Mouse (Mus musculus) ES-E14 (cell line): ENCODE results near the gene Sp100. TPM values are rescaled to one million over a fixed set of nuclear protein-coding genes. Genes with fewer than 3 reads are reported as not detected.

Experiments
- DNase-seq: peaks from one replicate; pipeline ENCODE4 v3.0.0-alpha.2; 2013; ENCODE audit warnings: low read depth, low spot score
- H3K27ac ChIP-seq: 2 replicates; pipeline ENCODE4 v1.5.1; 2012; ENCODE audit warnings: low read depth, mild to moderate bottlenecking, low read length, moderate library complexity, mixed read lengths; ENCODE audit not compliant: poor library complexity, insufficient read depth, severe bottlenecking
- H3K36me3 ChIP-seq: 2 replicates; pipeline ENCODE4 v1.6.1; 2012; ENCODE audit warnings: mild to moderate bottlenecking, low read length, moderate library complexity, mixed read lengths; ENCODE audit not compliant: control insufficient read depth, poor library complexity, insufficient read depth, severe bottlenecking
- H3K4me1 ChIP-seq, 2 experiments: fragments of 150-350 bp in 1 of 2; sonication (generic) in 1 of 2; 2 replicates each; pipeline ENCODE4 v1.6.1; 2012; ENCODE audit warnings: low read length in 2 of 2, mild to moderate bottlenecking in 1 of 2, mixed read lengths in 1 of 2; ENCODE audit not compliant: control insufficient read depth in 2 of 2, insufficient read depth in 2 of 2, poor library complexity in 1 of 2
- H3K4me3 ChIP-seq, 2 experiments: fragments of 150-350 bp in 1 of 2; sonication (generic) in 1 of 2; 2 replicates each; pipeline ENCODE4 v1.5.1; 2012; ENCODE audit warnings: low read length in 2 of 2, low read depth in 1 of 2, mild to moderate bottlenecking in 1 of 2, mixed read lengths in 1 of 2; ENCODE audit not compliant: insufficient read depth in 1 of 2, poor library complexity in 1 of 2, severe bottlenecking in 1 of 2
- H3K9ac ChIP-seq: 2 replicates; pipeline ENCODE4 v1.6.1; 2012; ENCODE audit warnings: low read depth, mild to moderate bottlenecking, low read length, mixed read lengths; ENCODE audit not compliant: poor library complexity, insufficient read depth, severe bottlenecking
- H3K9me3 ChIP-seq: fragments of 150-350 bp; sonication (generic); 2 replicates; pipeline ENCODE4 v1.6.1; 2012; ENCODE audit warnings: low read depth, mild to moderate bottlenecking, low read length; ENCODE audit not compliant: control insufficient read depth, insufficient read depth
- CHD2 ChIP-seq: IDR thresholded peaks from 2 replicates; pipeline ENCODE4 v1.6.1; 2014; ENCODE audit warnings: mild to moderate bottlenecking, low read depth, low read length, inconsistent platforms
- HCFC1 ChIP-seq: IDR thresholded peaks from 2 replicates; pipeline ENCODE4 v1.6.1; 2012; ENCODE audit warnings: low read length, inconsistent platforms, borderline replicate concordance; ENCODE audit not compliant: insufficient read depth
- MAFK ChIP-seq: IDR thresholded peaks from 2 replicates; pipeline ENCODE4 v1.6.1; 2014; ENCODE audit warnings: mild to moderate bottlenecking, low read depth, low read length, inconsistent platforms; ENCODE audit not compliant: insufficient read depth
- ZC3H11A ChIP-seq: IDR thresholded peaks from 2 replicates; pipeline ENCODE4 v1.6.1; 2012; ENCODE audit warnings: low read depth, mild to moderate bottlenecking, inconsistent platforms, low read length, borderline replicate concordance
- ZNF384 ChIP-seq: IDR thresholded peaks from 2 replicates; pipeline ENCODE4 v1.6.1; 2012; ENCODE audit warnings: low read depth, low read length, inconsistent platforms
- in situ Hi-C, 2 experiments: fragments of 600-800 bp; cut with MboI; formaldehyde crosslinking; loops; one replicate each; pipeline ENCODE4 v1.15.1; 2025; ENCODE audit warnings: low sequenced_read_pairs in 2 of 2, inconsistent platforms in 1 of 2; ENCODE audit not compliant: unreplicated experiment in 2 of 2
- total RNA-seq: library from RNA; depleted of rRNA; stranded (reverse); fragments of 300-350 nt; gene quantifications from 2 replicates; pipeline ENCODE4 v1.2.3, GENCODE M21; 2012

Gene Sp100
- total RNA-seq, 1 experiment, result not detected

- no peak overlapping the region for H3K4me3 ChIP-seq
- no peaks in the 10 kb centered on the region for H3K9me3 ChIP-seq
- no peak overlapping the region for H3K9ac ChIP-seq
- TF ChIP-seq ZC3H11A (no peak), MAFK (no peak), HCFC1 (no peak), CHD2 (no peak), ZNF384 (no peak)
- DNase-seq, result no peak
- no peaks in the 10 kb centered on the region for H3K36me3 ChIP-seq
- in situ Hi-C loops, result no loop called here
- H3K4me1 ChIP-seq, result no peaks in the 10 kb centered on the region
- H3K27ac ChIP-seq, result no peak overlapping the region
These were observed 14.5 kb downstream of the Sp100 start for GRCm38 (mm10) chr1:85664266-85664665.

GRCm38 (mm10) chr1:85680226-85680625, 30.4 kb downstream of the Sp100 start:
- Histone ChIP-seq H3K4me1 (peaks cover 2% of the 10 kb centered on the region in 2 experiments; a peak in 2 of 4 replicates), H3K4me3 (no peak overlapping the region), H3K27ac (no peak overlapping the region), H3K36me3 (no peaks in the 10 kb centered on the region), H3K9ac (no peak overlapping the region), H3K9me3 (no peaks in the 10 kb centered on the region)
- no peak for DNase-seq
- in situ Hi-C loops, result no loop called here
- TF ChIP-seq ZNF384 (no peak), CHD2 (no peak), HCFC1 (no peak), MAFK (no peak), ZC3H11A (no peak)

GRCm38 (mm10) chr1:85686666-85687065, 36.9 kb downstream of the Sp100 start:
- Histone ChIP-seq H3K9me3 (no peaks in the 10 kb centered on the region), H3K27ac (no peak overlapping the region), H3K4me3 (no peak overlapping the region), H3K9ac (no peak overlapping the region), H3K4me1 (no peaks in the 10 kb centered on the region), H3K36me3 (no peaks in the 10 kb centered on the region)
- TF ChIP-seq MAFK (no peak), ZC3H11A (no peak), CHD2 (no peak), ZNF384 (no peak), HCFC1 (no peak)
- in situ Hi-C loops, result no loop called here
- DNase-seq, result no peak

GRCm38 (mm10) chr1:85687346-85687745, 37.6 kb downstream of the Sp100 start:
- H3K9me3 ChIP-seq, result no peaks in the 10 kb centered on the region
- in situ Hi-C loops, result no loop called here
- H3K36me3 ChIP-seq, result no peaks in the 10 kb centered on the region
- TF ChIP-seq ZC3H11A (no peak), HCFC1 (no peak), CHD2 (no peak), ZNF384 (no peak), MAFK (no peak)
- DNase-seq, result no peak
- no peak overlapping the region for H3K9ac ChIP-seq
- no peaks in the 10 kb centered on the region for H3K4me1 ChIP-seq
- H3K4me3 ChIP-seq, result no peak overlapping the region
- H3K27ac ChIP-seq, result no peak overlapping the region

- in situ Hi-C loops, result no loop called here
- no peaks in the 10 kb centered on the region for H3K4me1 ChIP-seq
- no peak overlapping the region for H3K9ac ChIP-seq
- DNase-seq, result no peak
- H3K36me3 ChIP-seq, result no peaks in the 10 kb centered on the region
- no peak for TF ChIP-seq CHD2
- TF ChIP-seq ZC3H11A, result no peak
- no peak for TF ChIP-seq MAFK
- H3K27ac ChIP-seq, result no peak overlapping the region
- no peak overlapping the region for H3K4me3 ChIP-seq
- no peaks in the 10 kb centered on the region for H3K9me3 ChIP-seq
These were observed 40.8 kb downstream of the Sp100 start for GRCm38 (mm10) chr1:85690544-85690943.
